In the genomic region with DNA sequence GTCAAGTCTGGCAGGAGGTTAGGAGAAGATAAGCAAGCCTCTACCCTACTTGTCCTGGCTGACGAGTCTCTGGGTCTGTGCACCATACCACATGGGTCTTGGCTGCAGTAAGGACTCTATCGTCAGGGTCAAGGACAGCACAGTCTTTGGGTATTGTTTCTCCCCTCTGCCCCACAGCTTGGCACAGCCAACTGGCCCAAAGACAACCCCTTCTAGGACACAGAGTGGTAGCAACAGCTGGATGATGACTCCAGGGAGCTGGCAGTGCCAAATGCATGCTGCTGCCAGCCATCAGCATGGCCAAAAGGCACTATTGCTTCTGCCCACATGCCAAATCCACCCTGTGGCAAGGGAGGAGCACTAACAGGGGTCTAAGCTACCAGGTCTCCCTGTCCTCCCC, we compare ENCODE assay signal across 11 mouse cellular contexts. TPM values are rescaled to one million over a fixed set of nuclear protein-coding genes. Genes with fewer than 3 reads are reported as not detected.
DNase-seq lines count a peak whose midpoint lies in the region; TF ChIP-seq lines count a peak whose summit lies in the region.
"Had no signal": no experiment of that assay in that cellular context is flagged by ENCODE, and none has a peak within 500 bp of the region (broad histone marks: within the 10 kb centered on the region; RNA-seq: fewer than 3 reads in every experiment).

No protein-coding gene starts in this region.

- intact Hi-C loops in gastrocnemius, adult 2 months (cut with DNase I), result no loop called here

- no peak overlapping the region for H3K4me3 ChIP-seq in gastrocnemius, adult 2 months
- H3K4me3 ChIP-seq: heart, embryonic 13.5 days; lung, embryonic 15.5 days had no signal

- TF ChIP-seq CTCF in gastrocnemius, adult 2 months (IDR thresholded peaks at IDR 0.05), result no peak

- H3K27ac ChIP-seq in gastrocnemius, adult 2 months, result peak overlapping the region; percentile 88
- H3K27ac ChIP-seq: heart, embryonic 13.5 days; lung, embryonic 15.5 days had no signal

- peak; percentile 81 for DNase-seq in gastrocnemius, adult 2 months
- DNase-seq in gastrocnemius, adult 18-20 months (ENCODE audit: low spot score), result no peak
- peak; percentile 62 for DNase-seq in layer of hippocampus, adult 9-11 months
- DNase-seq in layer of hippocampus, adult 18-20 months (ENCODE audit: low spot score in 2 of 2), result no peak
- DNase-seq in brain, adult 2 months (ENCODE audit: low read depth, low spot score), result peak; percentile 65
- DNase-seq in skeletal muscle tissue, adult 2 months (ENCODE audit: low read depth, low spot score), result peak; percentile 68
- no peak for DNase-seq in right cerebral cortex, adult 2 months (ENCODE audit: low spot score in 2 of 2)
- DNase-seq: layer of hippocampus, postnatal 36 days; midbrain, embryonic 14.5 days had no signal

RNA-seq across cellular contexts. Expression of a gene that starts 27.5 kb away (rescaled TPM):
- 1,000 to 10,000 TPM in 1 of 2 experiments, 100 to 1,000 TPM in 1; 633 to 1,638 TPM for total RNA-seq in gastrocnemius, adult 2 months (2021)
- total RNA-seq in gastrocnemius, adult 18-20 months (2021), result 1,000 to 10,000 TPM; 1,142 to 1,473 TPM
- total RNA-seq in layer of hippocampus, adult 18-20 months (2021), result 10 to 100 TPM; 65.6 to 74.2 TPM

Comparison
In these comparisons a context has a peak if more than half of its experiments do, and no peak if none do; other contexts are left out.
1. DNase-seq: peak in gastrocnemius, adult 2 months (single experiment), layer of hippocampus, adult 9-11 months (single experiment), brain, adult 2 months (single experiment) and skeletal muscle tissue, adult 2 months (single experiment); none in gastrocnemius, adult 18-20 months (single experiment), layer of hippocampus, adult 18-20 months (0 of 2) and right cerebral cortex, adult 2 months (0 of 2).
2. RNA of a gene that starts 27.5 kb away (total RNA-seq): 633 to 1,638 TPM in gastrocnemius, adult 2 months and 1,142 to 1,473 TPM in gastrocnemius, adult 18-20 months; 65.6 to 74.2 TPM in layer of hippocampus, adult 18-20 months; every median in the first group is over 4 times any median in the second.